Mouse (Mus musculus): ENCODE measurements around the gene Gm36028.

Gm36028 gene

DNA sequence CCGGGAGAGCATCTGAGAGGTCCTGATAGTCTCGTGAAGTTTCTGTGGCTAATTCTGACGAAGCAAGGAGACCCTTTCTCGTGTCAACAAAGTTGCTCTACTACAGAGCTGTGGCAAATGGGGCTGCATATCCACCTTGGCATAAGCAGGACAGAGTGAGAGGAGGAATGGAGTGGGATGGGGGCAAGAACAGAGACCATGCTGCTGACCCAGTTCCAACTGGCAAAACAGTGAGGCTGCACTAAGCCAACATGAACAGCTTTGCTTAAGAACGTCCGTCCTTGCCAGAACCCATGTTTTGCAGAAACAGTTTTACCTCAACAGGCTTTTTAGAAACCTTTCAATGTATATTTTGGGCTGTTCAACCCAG, 51.3 kb downstream of the Gm36028 start:
- DNase-seq (ENCODE audit: low spot score in 2 of 2), result no peak

DNA sequence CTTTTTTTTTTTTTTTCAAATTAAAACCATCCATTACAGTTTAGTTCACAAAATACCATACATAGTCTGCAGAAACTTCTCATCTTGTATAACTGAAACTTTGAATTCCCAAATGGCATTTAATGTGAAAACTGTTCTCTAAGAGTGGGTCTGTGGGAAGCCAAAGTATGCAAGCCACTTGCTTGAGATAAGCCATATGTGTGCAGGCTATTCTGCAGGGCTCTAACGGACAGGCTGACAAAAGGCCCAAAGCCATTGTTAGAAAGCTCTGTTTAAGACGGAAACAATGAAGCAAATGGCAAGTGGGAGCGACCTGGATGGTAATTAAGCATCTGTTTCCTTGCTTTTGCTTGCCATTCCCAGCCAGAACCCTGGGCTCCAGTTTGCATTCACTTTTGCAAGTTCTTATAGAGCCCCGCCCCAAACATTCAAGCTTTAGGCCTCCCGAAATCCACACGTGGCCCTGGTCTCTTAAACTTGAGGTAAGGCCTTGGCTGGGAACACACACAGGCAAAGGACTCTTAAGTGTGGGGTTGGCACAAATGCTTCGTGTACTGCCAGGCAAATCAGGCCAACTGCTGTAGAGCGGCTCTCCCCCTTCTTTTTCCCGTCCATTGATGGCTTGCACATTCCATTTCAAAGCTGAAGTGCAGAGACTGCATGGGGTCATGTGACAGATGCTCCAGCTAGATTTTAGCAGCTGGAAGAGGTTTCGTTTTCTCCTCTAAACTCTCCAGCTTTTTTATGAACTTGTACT, 51.9 kb downstream of the Gm36028 start:
- no peak for DNase-seq (ENCODE audit: low spot score in 2 of 2)

DNA sequence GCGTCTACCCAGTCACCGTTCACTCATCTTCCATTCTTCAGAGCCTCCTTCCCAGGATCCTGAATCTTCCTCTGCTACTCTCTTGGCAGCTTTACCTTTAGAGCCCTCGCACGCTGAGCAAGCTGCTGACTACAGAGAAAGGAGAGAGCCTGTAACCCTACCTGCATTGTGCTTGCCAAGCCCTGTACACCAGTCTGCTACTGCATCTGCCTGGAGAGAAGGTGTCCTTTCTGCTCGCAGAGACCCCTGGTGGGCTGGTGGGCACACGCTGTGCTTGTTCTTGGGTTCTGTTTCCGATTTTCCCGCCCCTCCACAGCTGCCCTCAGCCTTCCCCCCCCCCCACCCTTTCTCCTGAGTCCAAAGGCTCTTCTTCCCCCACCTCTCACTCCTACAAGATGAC, 53.7 kb downstream of the Gm36028 start:
- no peak for DNase-seq (ENCODE audit: low spot score in 2 of 2)

DNA sequence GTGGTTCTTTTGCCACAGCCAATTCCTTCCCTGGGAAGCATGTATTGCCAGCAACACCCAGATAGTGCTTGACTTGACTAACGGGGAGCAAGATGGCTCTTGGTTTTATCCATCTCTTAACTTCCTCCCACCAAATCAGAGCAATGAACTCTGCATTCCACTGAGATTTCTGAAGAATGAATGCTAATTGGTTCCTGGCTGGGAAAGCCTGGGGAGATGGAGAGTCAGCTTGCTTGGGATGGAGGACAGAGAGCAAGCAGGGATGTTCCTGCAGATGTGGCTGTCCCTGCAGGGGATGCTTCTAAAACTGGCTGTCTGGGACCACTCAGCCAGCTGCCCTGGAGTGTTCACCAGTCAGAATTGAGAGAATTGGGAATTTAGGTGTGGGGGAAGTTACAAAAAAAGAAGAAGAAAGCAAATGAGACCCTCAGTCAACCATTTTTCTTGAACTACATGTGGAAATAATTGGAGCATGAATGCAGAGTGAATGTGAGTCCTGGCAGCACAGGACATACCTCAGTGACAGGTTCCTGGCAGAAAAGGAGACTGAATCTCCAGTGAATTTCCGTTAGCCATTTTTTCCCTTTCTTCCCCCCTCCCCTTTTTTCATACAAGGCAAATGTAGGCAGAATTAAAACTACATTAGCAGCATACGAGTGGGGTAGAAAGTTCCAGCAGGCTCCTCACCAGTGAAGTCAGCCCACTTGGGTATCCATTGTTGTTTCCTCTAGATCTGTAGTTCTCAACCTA, 55.0 kb downstream of the Gm36028 start:
- DNase-seq (ENCODE audit: low spot score in 2 of 2), result no peak

DNA sequence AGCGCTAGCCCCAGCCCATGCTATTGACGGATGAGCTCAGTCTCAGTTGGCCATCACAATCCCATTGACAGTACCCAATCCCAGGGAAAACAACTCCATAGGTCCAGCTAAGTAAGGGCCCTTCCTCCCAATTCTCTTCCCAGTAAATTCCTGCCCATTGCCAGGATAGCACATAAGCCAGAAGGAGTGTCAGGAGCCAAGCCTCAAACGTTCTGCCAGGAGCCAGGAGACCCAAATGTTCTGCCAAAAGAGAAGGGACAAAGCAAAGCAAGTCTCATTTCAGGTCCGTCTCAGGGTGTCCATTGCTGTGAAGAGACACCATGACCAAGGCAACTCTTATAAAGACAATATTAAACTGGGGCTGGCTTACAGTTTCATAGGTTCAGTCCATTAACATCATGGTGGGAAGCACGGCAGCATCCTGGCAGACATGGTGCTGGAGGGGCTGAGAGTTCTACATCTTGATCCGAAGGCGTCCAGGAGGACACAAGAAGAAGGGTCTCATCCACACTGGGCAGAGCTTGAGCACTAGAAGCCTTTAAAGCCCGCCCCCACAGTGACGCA, 57.5 kb downstream of the Gm36028 start:
- no peak for DNase-seq (ENCODE audit: low spot score in 2 of 2)

DNA sequence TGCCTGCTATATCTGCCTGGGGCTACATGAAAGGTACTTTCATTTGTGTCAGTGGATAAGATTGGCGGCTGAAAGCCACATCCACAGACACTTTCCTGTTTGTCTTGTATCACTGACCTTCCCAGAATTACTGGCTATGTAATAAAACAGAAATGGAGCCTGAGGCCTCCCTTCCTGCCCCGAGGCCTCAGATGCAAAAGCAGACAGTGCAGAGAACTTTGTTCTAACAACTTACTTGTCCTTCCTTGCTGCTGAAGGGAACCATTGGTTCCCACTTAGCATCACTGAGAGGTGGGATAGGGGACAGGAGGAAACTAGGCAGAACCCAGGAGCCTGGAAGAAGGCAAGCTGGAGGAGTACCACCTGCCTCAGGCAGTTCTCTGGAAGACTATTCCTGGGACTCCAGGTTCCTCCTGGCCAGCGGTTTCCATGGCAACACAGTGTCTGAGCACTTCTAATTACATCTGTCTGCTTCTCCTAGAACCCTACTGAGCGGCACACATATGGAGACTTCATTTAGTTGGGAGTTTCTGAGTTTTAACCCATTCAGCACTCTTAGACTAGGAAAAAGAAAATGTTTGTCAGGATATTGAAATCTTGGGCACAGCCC, 58.2 kb downstream of the Gm36028 start:
- DNase-seq (ENCODE audit: low spot score in 2 of 2), result no peak

DNA sequence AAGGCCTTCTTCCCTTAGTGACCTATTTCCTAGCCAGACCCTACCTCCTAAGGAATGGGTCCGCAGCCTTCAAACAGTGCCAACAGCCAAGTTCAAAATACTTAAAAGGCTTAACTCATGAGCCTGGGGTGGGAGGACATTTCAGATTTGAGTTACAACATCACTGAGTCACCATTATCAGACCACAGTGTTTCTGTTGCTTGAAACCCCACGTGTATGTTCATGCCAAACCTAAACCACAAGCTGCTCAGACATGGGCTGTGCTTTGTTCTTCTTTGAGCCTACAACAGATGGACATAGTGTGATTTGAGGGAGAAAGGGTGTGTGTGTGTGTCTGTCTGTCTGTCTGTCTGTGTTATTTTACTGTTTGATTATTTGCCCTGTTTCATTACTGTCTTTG, 59.8 kb downstream of the Gm36028 start:
- no peak for DNase-seq (ENCODE audit: low spot score in 2 of 2)

Data from cerebellum, postnatal 4 days (tissue).